Mouse (Mus musculus): ENCODE measurements around the gene Sv2a. TPM values are rescaled to one million over a fixed set of nuclear protein-coding genes. Genes with fewer than 3 reads are reported as not detected.
A peak's percentile ranks its signal among the peaks of the same experiment; 100 is the strongest.

The Sv2a gene
- total and polyA plus RNA-seq, 3 experiments: 3.4 to 5.4 (median 4.5) TPM

GRCm38 (mm10) chr3:96152611-96153010, 28.3 kb upstream of the Sv2a start:
- 84% methylated on average over 5 of the region's 5 CpGs for WGBS
- no peaks in the 10 kb centered on the region for H3K36me3 ChIP-seq (ENCODE audit: control insufficient read depth, insufficient read depth, low read length)
- intact Hi-C loops (cut with DNase I): no loop called here
- TF ChIP-seq EP300 (IDR thresholded peaks at IDR 0.05; ENCODE audit: insufficient read depth, low read depth, low read length): no peak
- TF ChIP-seq POLR2A (IDR thresholded peaks at IDR 0.05; ENCODE audit: insufficient read depth, low read depth, low read length): no peak
- TF ChIP-seq CTCF (IDR thresholded peaks at IDR 0.05): no peak
- H3K9ac ChIP-seq (ENCODE audit: low read depth, low read length): no peak overlapping the region
- H3K27ac ChIP-seq: no peak overlapping the region
- H3K4me1 ChIP-seq (ENCODE audit: control insufficient read depth, insufficient read depth, low read length): peaks cover 3% of the 10 kb centered on the region
- no peak for DNase-seq
- no peak overlapping the region for H3K4me3 ChIP-seq
- no peaks in the 10 kb centered on the region for H3K79me2 ChIP-seq (replicated peaks; ENCODE audit: control insufficient read depth, insufficient read depth, low read length)
- no peaks in the 10 kb centered on the region for H3K27me3 ChIP-seq (ENCODE audit: control insufficient read depth, insufficient read depth, low read length)

- no peaks in the 10 kb centered on the region for H3K27me3 ChIP-seq (ENCODE audit: control insufficient read depth, insufficient read depth, low read length)
- H3K9ac ChIP-seq (ENCODE audit: low read depth, low read length): no peak overlapping the region
- H3K4me3 ChIP-seq: no peak overlapping the region
- TF ChIP-seq CTCF (IDR thresholded peaks at IDR 0.05) (no peak), EP300 (IDR thresholded peaks at IDR 0.05; ENCODE audit: insufficient read depth, low read depth, low read length) (no peak), POLR2A (IDR thresholded peaks at IDR 0.05; ENCODE audit: insufficient read depth, low read depth, low read length) (no peak)
- H3K79me2 ChIP-seq (replicated peaks; ENCODE audit: control insufficient read depth, insufficient read depth, low read length): no peaks in the 10 kb centered on the region
- intact Hi-C loops (cut with DNase I): no loop called here
- 83% methylated on average over 8 of the region's 8 CpGs for WGBS
- peaks cover 8% of the 10 kb centered on the region for H3K4me1 ChIP-seq (ENCODE audit: control insufficient read depth, insufficient read depth, low read length)
- DNase-seq: no peak
- no peak overlapping the region for H3K27ac ChIP-seq
- H3K36me3 ChIP-seq (ENCODE audit: control insufficient read depth, insufficient read depth, low read length): peaks cover 5% of the 10 kb centered on the region
Measured at GRCm38 (mm10) chr3:96155501-96155900, 25.4 kb upstream of the Sv2a start.

- Histone ChIP-seq H3K4me3 (peak overlapping the region; percentile 48; the same call in 1 of the 2 replicates), H3K79me2 (replicated peaks; ENCODE audit: control insufficient read depth, insufficient read depth, low read length) (no peaks in the 10 kb centered on the region), H3K9ac (ENCODE audit: low read depth, low read length) (peak overlapping the region; percentile 48; the same call in 1 of the 2 replicates), H3K36me3 (ENCODE audit: control insufficient read depth, insufficient read depth, low read length) (peaks cover 5% of the 10 kb centered on the region), H3K27me3 (ENCODE audit: control insufficient read depth, insufficient read depth, low read length) (no peaks in the 10 kb centered on the region), H3K27ac (peak overlapping the region; percentile 76), H3K4me1 (ENCODE audit: control insufficient read depth, insufficient read depth, low read length) (peaks cover 14% of the 10 kb centered on the region)
- intact Hi-C loops (cut with DNase I): no loop called here
- 36% methylated on average over 4 of the region's 4 CpGs for WGBS
- TF ChIP-seq EP300 (IDR thresholded peaks at IDR 0.05; ENCODE audit: insufficient read depth, low read depth, low read length) (no peak), POLR2A (IDR thresholded peaks at IDR 0.05; ENCODE audit: insufficient read depth, low read depth, low read length) (no peak), CTCF (IDR thresholded peaks at IDR 0.05) (no peak)
- DNase-seq: no peak
Measured at GRCm38 (mm10) chr3:96159820-96160219, 21.1 kb upstream of the Sv2a start.

- intact Hi-C loops (cut with DNase I): no loop called here
- peak overlapping the region; percentile 48 for H3K4me3 ChIP-seq
- 20% methylated on average over 4 of the region's 4 CpGs for WGBS
- peaks cover 5% of the 10 kb centered on the region for H3K36me3 ChIP-seq (ENCODE audit: control insufficient read depth, insufficient read depth, low read length)
- H3K4me1 ChIP-seq (ENCODE audit: control insufficient read depth, insufficient read depth, low read length): peaks cover 14% of the 10 kb centered on the region
- H3K79me2 ChIP-seq (replicated peaks; ENCODE audit: control insufficient read depth, insufficient read depth, low read length): no peaks in the 10 kb centered on the region
- DNase-seq: peak; percentile 63 to 79
- TF ChIP-seq EP300 (IDR thresholded peaks at IDR 0.05; ENCODE audit: insufficient read depth, low read depth, low read length): 0 out of 2 replicates have a peak, but pooled peaks have one; percentile 42
- peak; percentile 60 for TF ChIP-seq POLR2A (IDR thresholded peaks at IDR 0.05; ENCODE audit: insufficient read depth, low read depth, low read length)
- TF ChIP-seq CTCF (IDR thresholded peaks at IDR 0.05): no peak
- peak overlapping the region; percentile 76 for H3K27ac ChIP-seq
- H3K27me3 ChIP-seq (ENCODE audit: control insufficient read depth, insufficient read depth, low read length): no peaks in the 10 kb centered on the region
- peak overlapping the region; percentile 48 for H3K9ac ChIP-seq (ENCODE audit: low read depth, low read length)
Measured at GRCm38 (mm10) chr3:96160222-96160802, 20.6 kb upstream of the Sv2a start.

GRCm38 (mm10) chr3:96160803-96161516, 20.0 kb upstream of the Sv2a start:
- H3K36me3 ChIP-seq (ENCODE audit: control insufficient read depth, insufficient read depth, low read length): peaks cover 5% of the 10 kb centered on the region
- 2% methylated on average over 12 of the region's 12 CpGs for WGBS
- peak overlapping the region; percentile 57 for H3K9ac ChIP-seq (ENCODE audit: low read depth, low read length)
- peaks cover 14% of the 10 kb centered on the region for H3K4me1 ChIP-seq (ENCODE audit: control insufficient read depth, insufficient read depth, low read length)
- H3K79me2 ChIP-seq (replicated peaks; ENCODE audit: control insufficient read depth, insufficient read depth, low read length): no peaks in the 10 kb centered on the region
- H3K4me3 ChIP-seq: peak overlapping the region; percentile 48
- H3K27ac ChIP-seq: peak overlapping the region; percentile 76
- no peak for TF ChIP-seq CTCF (IDR thresholded peaks at IDR 0.05)
- peak; percentile 58 for TF ChIP-seq POLR2A (IDR thresholded peaks at IDR 0.05; ENCODE audit: insufficient read depth, low read depth, low read length)
- DNase-seq: peak; percentile 60 to 67
- intact Hi-C loops (cut with DNase I): no loop called here
- no peaks in the 10 kb centered on the region for H3K27me3 ChIP-seq (ENCODE audit: control insufficient read depth, insufficient read depth, low read length)

Measured in heart, adult 2 months (tissue).